Mouse (Mus musculus): ENCODE results near the gene Naa16.

DNA sequence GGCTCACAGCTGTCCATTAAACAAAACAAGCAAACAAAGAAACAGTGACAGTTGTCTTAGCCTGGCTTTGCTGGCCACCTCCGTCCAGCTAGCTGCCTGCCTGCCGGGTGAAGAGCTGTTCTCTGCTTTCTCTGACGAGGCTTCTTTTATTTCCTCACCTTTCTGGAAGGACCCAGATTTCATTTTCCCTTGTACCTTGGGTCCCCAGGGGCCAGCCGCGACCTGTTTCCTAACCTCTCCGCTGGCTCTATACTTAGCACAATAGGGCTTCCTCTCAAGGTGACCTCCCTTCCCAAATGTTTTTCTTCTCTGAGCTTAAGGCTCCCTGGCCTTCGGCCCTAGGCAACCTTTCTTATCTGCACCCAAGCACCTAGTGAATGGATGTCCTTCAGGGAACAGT, 112.7 kb downstream of the Naa16 start:
- TF ChIP-seq POLR2A (IDR thresholded peaks at IDR 0.05; ENCODE audit: extremely low read depth, insufficient read depth, low read length) (no peak), CTCF (IDR thresholded peaks at IDR 0.05; ENCODE audit: low read depth, low read length) (no peak)

Data from liver, adult 2 months (tissue).